Mouse (Mus musculus) limb, embryonic 11.5 days (tissue): ENCODE data around the gene Bcl11b. TPM values are rescaled to one million over a fixed set of nuclear protein-coding genes. Genes with fewer than 3 reads are reported as not detected.

Experiments used
- ATAC-seq: fragments of 200-750 bp; cut with Nextera tagmentation; 2 replicates; pipeline ENCODE4 v1.8.0; 2017; ENCODE audit warnings: low read depth; ENCODE audit not compliant: insufficient number of reproducible peaks, low FRiP score, low TSS enrichment
- DNase-seq: peaks from one replicate; pipeline ENCODE4 v3.0.0-alpha.2; 2015; ENCODE audit warnings: low spot score
- H3K27ac ChIP-seq: fragments of 300-500 bp; sonication (generic); replicated peaks from 2 replicates; pipeline ENCODE4 v1.5.1; 2014; ENCODE audit warnings: low read depth, mild to moderate bottlenecking, low read length
- H3K27me3 ChIP-seq: fragments of 300-500 bp; sonication (generic); 2 replicates; pipeline ENCODE4 v1.6.1; 2014; ENCODE audit warnings: mild to moderate bottlenecking, low read length, mixed read lengths; ENCODE audit not compliant: control insufficient read depth, insufficient read depth
- H3K36me3 ChIP-seq: fragments of 300-500 bp; sonication (generic); 2 replicates; pipeline ENCODE4 v1.6.1; 2014; ENCODE audit warnings: mild to moderate bottlenecking, low read length, moderate library complexity, mixed read lengths; ENCODE audit not compliant: control insufficient read depth, insufficient read depth
- H3K4me1 ChIP-seq: fragments of 300-500 bp; sonication (generic); 2 replicates; pipeline ENCODE4 v1.6.1; 2014; ENCODE audit warnings: low read length, mixed read lengths; ENCODE audit not compliant: control insufficient read depth, insufficient read depth
- H3K4me2 ChIP-seq: fragments of 300-500 bp; sonication (generic); 2 replicates; pipeline ENCODE4 v1.6.1; 2014; ENCODE audit warnings: low read depth, mild to moderate bottlenecking, moderate library complexity; ENCODE audit not compliant: severe bottlenecking
- H3K4me3 ChIP-seq: fragments of 300-500 bp; sonication (generic); 2 replicates; pipeline ENCODE4 v1.5.1; 2014; ENCODE audit warnings: low read depth, low read length
- H3K9ac ChIP-seq: fragments of 300-500 bp; sonication (generic); 2 replicates; pipeline ENCODE4 v1.6.1; 2014; ENCODE audit warnings: mild to moderate bottlenecking, low read length
- H3K9me3 ChIP-seq: fragments of 300-500 bp; sonication (generic); 2 replicates; pipeline ENCODE4 v1.6.1; 2016; ENCODE audit warnings: low read length; ENCODE audit not compliant: control insufficient read depth
- WGBS: fragments of 180-500 bp; shearing (Covaris S2); extraction: QIAGEN DNeasy Blood & Tissue Kit; methylation state at CpG from one replicate; pipeline ENCODE4 v1.1.7; 2014; 5-methylcytosine and 5-hydroxymethylcytosine counted together
- polyA plus RNA-seq: library from polyadenylated mRNA; unstranded; fragments of >200 nt; fragmentation: Nextera tagmentation; extraction: Ambion mirVana; gene quantifications from 2 replicates; pipeline ENCODE4 v1.2.1, GENCODE M21; 2014

Gene Bcl11b
- polyA plus RNA-seq, 1 experiment from 2014 or later: 8.7 TPM

DNA sequence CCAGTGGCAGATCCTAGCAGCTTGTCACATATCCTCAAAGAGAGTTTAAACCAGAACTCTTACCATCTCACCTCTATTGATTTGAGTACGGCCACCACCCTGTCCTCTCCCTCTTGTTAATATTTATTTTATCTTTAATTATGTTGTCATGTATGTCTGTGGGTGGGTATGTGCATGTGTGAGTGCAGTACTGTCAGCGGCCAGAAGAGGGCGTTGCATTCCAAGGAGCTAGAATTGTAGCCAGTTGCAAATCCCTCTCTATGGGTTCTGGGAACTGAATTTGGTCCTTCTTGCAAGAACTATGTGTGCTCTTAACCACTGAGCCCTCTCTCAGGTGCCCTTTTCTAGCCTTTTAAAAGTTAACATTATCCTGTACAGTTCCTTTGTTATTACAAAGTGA lies 98.1 kb downstream of the Bcl11b start:
- H3K4me2 ChIP-seq: no peak overlapping the region
- no peak overlapping the region for H3K4me3 ChIP-seq
- H3K27ac ChIP-seq: no peak overlapping the region
- ATAC-seq: no peak
- H3K36me3 ChIP-seq: no peaks in the 10 kb centered on the region
- no peak for DNase-seq
- H3K9ac ChIP-seq: no peak overlapping the region
- no peaks in the 10 kb centered on the region for H3K27me3 ChIP-seq
- no peaks in the 10 kb centered on the region for H3K9me3 ChIP-seq
- 94% methylated on average over 3 of the region's 3 CpGs for WGBS
- H3K4me1 ChIP-seq: no peaks in the 10 kb centered on the region

DNA sequence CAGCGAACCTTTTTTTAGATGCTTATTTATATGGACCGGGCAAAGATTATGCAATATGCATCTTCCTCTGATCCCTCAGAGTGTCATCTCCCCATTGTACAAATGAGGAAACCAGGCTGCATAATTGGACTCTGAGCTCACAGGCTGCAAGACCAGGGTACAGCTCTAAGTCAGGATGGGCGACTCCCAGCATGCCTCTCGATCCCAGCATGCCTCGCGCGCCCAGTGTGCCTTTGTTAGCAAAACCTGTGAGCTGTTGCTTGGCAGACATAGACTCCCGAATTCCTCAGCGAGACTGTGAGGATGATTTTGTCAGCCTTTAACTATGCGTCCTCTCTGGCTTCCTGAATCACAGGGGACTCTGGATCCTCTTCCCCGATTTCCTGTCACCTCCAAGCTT lies 98.9 kb downstream of the Bcl11b start:
- H3K9me3 ChIP-seq: no peaks in the 10 kb centered on the region
- DNase-seq (no peak), ATAC-seq (no peak)
- H3K27ac ChIP-seq: no peak overlapping the region
- H3K27me3 ChIP-seq: no peaks in the 10 kb centered on the region
- no peak overlapping the region for H3K4me2 ChIP-seq
- no peak overlapping the region for H3K4me3 ChIP-seq
- no peak overlapping the region for H3K9ac ChIP-seq
- WGBS: 90% methylated on average over 11 of the region's 11 CpGs
- H3K4me1 ChIP-seq: no peaks in the 10 kb centered on the region
- H3K36me3 ChIP-seq: no peaks in the 10 kb centered on the region

DNA sequence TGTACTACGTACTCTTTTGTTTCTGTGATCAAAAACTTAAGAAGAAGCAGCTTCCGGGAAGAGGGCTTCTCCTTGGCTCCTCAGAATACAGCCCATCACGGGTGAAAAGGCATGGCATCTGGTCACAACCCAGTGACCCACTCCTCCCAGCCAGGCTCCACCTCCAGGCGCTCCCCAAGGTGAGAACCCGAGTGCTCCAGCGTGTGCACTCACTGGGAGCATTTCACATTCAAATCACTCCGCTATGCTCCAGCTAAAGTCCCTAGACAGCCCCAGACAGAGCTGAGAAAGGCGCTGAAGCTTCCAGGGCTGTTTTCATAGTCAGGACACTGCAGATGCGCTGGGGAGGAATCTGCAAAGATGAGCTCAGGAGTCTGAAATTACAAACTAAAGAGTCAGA lies 99.5 kb downstream of the Bcl11b start:
- DNase-seq: no peak
- Histone ChIP-seq H3K4me3 (no peak overlapping the region), H3K4me1 (no peaks in the 10 kb centered on the region), H3K4me2 (no peak overlapping the region), H3K9ac (no peak overlapping the region), H3K9me3 (no peaks in the 10 kb centered on the region), H3K27me3 (no peaks in the 10 kb centered on the region), H3K36me3 (no peaks in the 10 kb centered on the region), H3K27ac (no peak overlapping the region)
- 45% methylated on average over 9 of the region's 9 CpGs for WGBS
- no peak for ATAC-seq

DNA sequence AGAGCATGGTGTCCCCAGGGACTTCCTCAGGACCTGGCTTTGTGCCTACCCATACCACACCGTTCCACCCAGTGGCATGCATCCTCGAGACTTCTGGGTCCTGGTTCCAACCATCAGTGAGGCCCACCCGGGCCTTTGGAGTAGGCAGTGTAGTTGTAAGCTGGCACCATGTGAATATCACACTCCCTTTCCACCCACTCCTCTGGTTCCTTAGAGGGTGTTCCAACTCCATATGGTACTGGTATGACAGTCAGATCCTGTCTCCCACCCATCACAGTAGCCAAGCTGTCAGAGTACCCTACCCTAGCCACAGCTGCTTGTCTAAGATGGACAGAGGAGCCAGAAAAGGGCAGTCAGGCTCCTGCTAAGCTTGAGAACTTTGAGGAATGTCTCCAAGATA lies 112.0 kb downstream of the Bcl11b start:
- no peak overlapping the region for H3K4me2 ChIP-seq
- no peaks in the 10 kb centered on the region for H3K9me3 ChIP-seq
- H3K4me3 ChIP-seq: no peak overlapping the region
- H3K36me3 ChIP-seq: no peaks in the 10 kb centered on the region
- ATAC-seq (no peak), DNase-seq (no peak)
- no peak overlapping the region for H3K9ac ChIP-seq
- H3K27ac ChIP-seq: no peak overlapping the region
- H3K27me3 ChIP-seq: no peaks in the 10 kb centered on the region
- H3K4me1 ChIP-seq: peaks cover 28% of the 10 kb centered on the region
- 94% methylated on average over 3 of the region's 3 CpGs for WGBS

DNA sequence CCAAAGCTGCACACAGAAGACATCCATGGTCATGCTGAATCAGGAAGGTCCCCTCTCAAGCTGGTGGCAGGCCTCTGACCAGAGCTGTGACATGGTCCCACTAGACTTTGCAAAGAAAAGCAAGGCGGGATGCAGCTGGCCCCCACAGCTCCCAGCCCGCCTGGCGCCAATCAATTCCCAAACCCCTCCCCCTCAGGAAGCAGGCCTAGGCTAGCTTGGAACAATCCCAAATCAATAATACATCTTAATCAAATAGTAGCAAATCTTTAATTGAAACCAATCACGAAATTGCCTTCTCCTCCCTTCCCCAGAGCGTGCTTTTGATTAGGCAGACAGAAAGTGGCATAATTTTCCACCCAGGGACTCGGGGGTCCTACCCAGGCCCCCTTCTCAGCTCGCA lies 113.1 kb downstream of the Bcl11b start:
- Histone ChIP-seq H3K4me1 (peaks cover 28% of the 10 kb centered on the region), H3K9ac (no peak overlapping the region), H3K9me3 (no peaks in the 10 kb centered on the region), H3K27me3 (no peaks in the 10 kb centered on the region), H3K4me3 (no peak overlapping the region), H3K27ac (peak overlapping the region; percentile 42; the same call in 1 of the 2 replicates), H3K4me2 (no peak overlapping the region), H3K36me3 (no peaks in the 10 kb centered on the region)
- no peak for DNase-seq
- peak; percentile 60; the same call in 1 of the 2 replicates for ATAC-seq
- WGBS: 58% methylated on average over 7 of the region's 7 CpGs

DNA sequence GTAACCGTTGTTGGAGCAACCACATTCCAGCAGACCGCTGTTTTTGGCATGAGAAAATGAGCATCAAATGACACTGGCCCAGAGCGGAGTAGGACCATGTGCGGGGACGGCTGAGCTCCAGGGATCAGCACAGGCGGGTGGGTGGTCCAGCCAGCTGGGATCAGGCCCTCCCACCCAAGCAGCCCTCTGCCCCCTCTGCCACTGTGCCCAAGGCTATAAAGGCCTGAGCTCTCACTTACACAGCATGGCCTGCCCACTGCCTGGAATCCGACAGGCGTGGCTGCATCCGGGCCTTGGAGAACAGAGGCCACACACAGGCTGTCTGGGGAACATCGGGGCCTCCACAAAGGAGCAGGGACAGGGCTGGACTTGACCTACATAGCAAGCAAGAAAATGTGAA lies 113.6 kb downstream of the Bcl11b start:
- no peaks in the 10 kb centered on the region for H3K27me3 ChIP-seq
- no peaks in the 10 kb centered on the region for H3K9me3 ChIP-seq
- 28% methylated on average over 10 of the region's 10 CpGs for WGBS
- H3K4me1 ChIP-seq: peaks cover 25% of the 10 kb centered on the region
- ATAC-seq: peak; percentile 79
- DNase-seq: peak; percentile 72
- 0 out of 2 replicates have a peak overlapping the region, but pooled peaks have one; percentile 30 for H3K9ac ChIP-seq
- no peaks in the 10 kb centered on the region for H3K36me3 ChIP-seq
- H3K27ac ChIP-seq: peak overlapping the region; percentile 42; the same call in 1 of the 2 replicates
- no peak overlapping the region for H3K4me2 ChIP-seq
- H3K4me3 ChIP-seq: no peak overlapping the region

DNA sequence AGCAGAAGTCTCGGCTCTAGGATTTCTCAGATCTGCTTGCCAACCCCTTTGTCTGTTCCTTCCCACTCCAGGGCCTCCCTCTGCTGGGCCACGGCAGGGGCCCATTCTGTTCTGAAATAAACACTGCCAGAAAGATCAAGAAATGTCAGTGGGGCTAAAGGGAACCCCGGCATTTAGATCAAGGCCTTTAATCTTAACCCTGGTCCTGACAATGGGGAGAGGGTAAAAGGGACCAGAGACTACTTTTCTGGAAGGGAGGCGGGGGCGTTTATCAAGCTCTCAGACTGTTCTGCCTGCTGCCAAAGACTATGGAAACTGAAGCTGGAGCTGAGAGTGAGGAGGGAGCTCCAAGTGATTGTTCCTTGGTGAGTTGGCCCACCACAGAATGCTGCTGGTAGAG lies 114.8 kb downstream of the Bcl11b start:
- Histone ChIP-seq H3K36me3 (no peaks in the 10 kb centered on the region), H3K9ac (no peak overlapping the region), H3K4me2 (no peak overlapping the region), H3K9me3 (no peaks in the 10 kb centered on the region), H3K4me3 (no peak overlapping the region), H3K4me1 (peaks cover 27% of the 10 kb centered on the region), H3K27ac (no peak overlapping the region), H3K27me3 (no peaks in the 10 kb centered on the region)
- no peak for ATAC-seq
- 59% methylated on average over 5 of the region's 5 CpGs for whole genome bisulfite sequencing
- no peak for DNase-seq

DNA sequence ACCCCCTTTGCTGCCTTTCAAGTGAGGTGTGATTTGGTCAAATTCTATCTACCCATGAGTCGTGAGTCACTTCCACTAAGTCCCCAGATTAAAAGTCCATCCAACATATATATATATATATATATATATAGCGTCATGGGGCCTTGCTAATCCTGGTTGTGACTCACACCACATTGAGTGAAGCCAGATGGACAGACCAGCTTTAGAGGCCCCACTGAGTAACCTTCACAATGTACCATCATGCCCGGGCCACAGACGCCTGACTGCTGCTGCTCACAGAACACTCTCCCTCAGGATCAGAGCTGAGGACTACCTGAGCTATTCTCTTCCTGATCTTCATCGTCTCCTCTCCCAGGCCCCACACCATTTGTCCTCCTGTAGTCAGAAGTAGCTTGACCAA lies 115.4 kb downstream of the Bcl11b start:
- ATAC-seq: no peak
- no peak overlapping the region for H3K9ac ChIP-seq
- DNase-seq: no peak
- H3K27me3 ChIP-seq: no peaks in the 10 kb centered on the region
- 57% methylated on average over 5 of the region's 5 CpGs for WGBS
- H3K4me1 ChIP-seq: peaks cover 27% of the 10 kb centered on the region
- no peaks in the 10 kb centered on the region for H3K36me3 ChIP-seq
- H3K4me2 ChIP-seq: no peak overlapping the region
- H3K9me3 ChIP-seq: no peaks in the 10 kb centered on the region
- no peak overlapping the region for H3K27ac ChIP-seq
- no peak overlapping the region for H3K4me3 ChIP-seq

DNA sequence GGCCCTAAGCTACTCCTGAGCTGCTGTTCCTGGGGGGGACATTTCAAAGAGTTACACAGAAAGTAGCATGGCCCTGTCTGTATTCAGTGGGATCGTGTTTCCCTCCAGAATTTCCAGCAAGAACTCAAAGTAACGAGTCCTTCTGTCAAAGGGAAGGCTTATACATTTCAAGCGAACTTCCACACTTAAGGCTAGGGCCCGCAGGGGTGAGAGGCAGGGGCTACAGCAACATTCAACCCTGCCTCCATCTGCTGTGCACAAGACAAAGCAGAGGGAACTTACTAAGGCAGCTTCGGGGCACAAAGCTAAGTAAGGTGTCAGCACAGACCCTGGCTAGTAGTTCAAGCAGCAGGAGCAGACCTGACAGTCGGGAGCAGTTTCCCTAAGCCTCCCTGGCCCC lies 115.8 kb downstream of the Bcl11b start:
- no peak overlapping the region for H3K9ac ChIP-seq
- DNase-seq (peak; percentile 40), ATAC-seq (no peak)
- WGBS: 47% methylated on average over 6 of the region's 6 CpGs
- peak overlapping the region; percentile 52; the same call in 1 of the 2 replicates for H3K27ac ChIP-seq
- no peak overlapping the region for H3K4me2 ChIP-seq
- peaks cover 27% of the 10 kb centered on the region for H3K4me1 ChIP-seq
- H3K9me3 ChIP-seq: no peaks in the 10 kb centered on the region
- H3K36me3 ChIP-seq: no peaks in the 10 kb centered on the region
- no peak overlapping the region for H3K4me3 ChIP-seq
- no peaks in the 10 kb centered on the region for H3K27me3 ChIP-seq
